Mouse (Mus musculus): ENCODE data around the gene Srrm4.

The Srrm4 gene

DNA sequence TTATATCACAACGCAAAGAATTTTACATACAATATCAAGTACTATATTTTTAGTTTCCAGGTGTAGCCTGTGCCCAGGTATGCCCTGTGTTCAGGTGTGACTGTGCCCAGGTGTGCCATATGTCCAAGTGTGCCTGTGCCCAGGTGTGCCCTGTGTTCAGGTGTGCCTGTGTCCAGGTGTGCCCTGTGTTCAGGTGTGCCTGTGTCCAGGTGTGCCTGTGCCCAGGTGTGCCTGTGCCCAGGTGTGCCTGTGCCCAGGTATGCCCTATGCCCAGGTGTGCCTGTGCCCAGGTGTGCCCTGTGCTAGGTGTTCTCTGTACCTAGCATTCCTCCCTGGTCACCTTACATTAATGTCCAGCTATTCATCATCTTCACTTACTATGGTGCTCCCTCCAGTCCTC lies 185.7 kb downstream of the Srrm4 start:
- no peak for DNase-seq (ENCODE audit: low read depth)

- no peak for DNase-seq (ENCODE audit: low read depth)
Observed at GRCm38 (mm10) chr5:116404063-116404462, 187.6 kb downstream of the Srrm4 start.

- no peak for DNase-seq (ENCODE audit: low read depth)
Observed at GRCm38 (mm10) chr5:116400801-116401200, 190.8 kb downstream of the Srrm4 start.

- no peak for DNase-seq (ENCODE audit: low read depth)
Observed at GRCm38 (mm10) chr5:116400042-116400730, 191.4 kb downstream of the Srrm4 start.

- no peak for DNase-seq (ENCODE audit: low read depth)
Observed at GRCm38 (mm10) chr5:116396104-116396503, 195.5 kb downstream of the Srrm4 start.

GRCm38 (mm10) chr5:116392603-116393002 lies 199.0 kb downstream of the Srrm4 start:
- DNase-seq (ENCODE audit: low read depth) = no peak

DNA sequence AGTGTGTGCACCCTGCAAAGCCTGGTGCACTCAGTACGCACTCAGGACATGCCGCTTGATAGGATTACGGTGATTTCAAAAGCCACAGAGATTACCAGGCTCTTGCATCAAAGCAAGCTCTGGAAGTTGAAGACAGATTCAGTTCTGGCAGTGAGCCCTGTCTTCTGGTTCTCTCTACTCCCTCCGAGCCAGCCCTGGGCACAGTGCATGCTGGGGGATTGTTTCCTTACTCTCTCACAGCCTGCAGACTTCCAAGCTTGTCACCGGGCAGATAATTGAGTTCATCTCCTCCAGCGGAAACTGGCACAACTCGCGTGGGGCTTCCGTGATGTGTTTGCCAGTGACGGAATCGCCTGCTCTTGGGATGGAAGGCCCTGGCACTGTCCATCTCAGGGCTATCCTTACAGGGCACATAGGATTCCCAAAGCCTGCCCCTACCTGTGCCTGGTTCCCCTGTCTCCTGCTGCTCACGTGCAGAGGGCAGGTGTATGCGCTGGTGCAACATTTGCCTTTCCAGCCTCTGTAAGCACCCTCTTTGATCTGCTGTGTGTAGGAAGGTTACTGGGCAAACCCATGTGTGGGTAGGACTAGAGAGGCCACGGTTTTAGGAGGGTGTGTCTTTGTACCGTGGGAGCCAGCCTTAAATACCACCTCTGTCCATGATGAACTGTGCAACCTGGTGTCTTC lies 201.6 kb downstream of the Srrm4 start:
- DNase-seq (ENCODE audit: low read depth) = no peak

DNA sequence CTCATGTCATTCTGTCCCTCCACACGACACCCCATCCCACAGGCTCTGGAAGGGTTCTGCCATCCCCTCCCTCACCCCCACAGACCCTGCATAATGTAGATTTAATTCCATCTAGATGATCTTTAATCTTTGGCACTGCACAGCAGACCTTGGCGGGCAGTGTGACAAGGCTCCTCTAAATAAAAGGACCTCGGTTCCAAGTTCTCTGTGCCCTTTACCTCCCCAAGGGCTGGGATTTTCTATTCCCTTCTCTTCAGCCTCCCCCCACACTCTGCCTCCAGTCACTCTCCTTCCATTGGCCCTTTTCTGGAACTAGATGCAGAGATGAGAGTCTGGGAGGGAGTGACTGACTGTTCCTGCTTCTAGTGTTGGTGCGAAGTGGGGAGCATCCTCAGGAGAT lies 202.3 kb downstream of the Srrm4 start:
- DNase-seq (ENCODE audit: low read depth) = no peak

All from fibroblast of lung, adult 2 months (primary cell).